Mouse (Mus musculus): ENCODE measurements around the gene Olfr71. TPM values are rescaled to one million over a fixed set of nuclear protein-coding genes. Genes with fewer than 3 reads are reported as not detected.
A peak's percentile ranks its signal among the peaks of the same experiment; 100 is the strongest.

Gene Olfr71
- polyA plus RNA-seq, 1 experiment from 2014 or later: not detected

- no peak overlapping the region for H3K27ac ChIP-seq (ENCODE audit: low read depth, low read length)
- H3K4me1 ChIP-seq (ENCODE audit: control insufficient read depth, insufficient read depth, low read length): no peaks in the 10 kb centered on the region
- 30% methylated on average over 1 of the region's 1 CpGs for WGBS
- no peak overlapping the region for H3K4me3 ChIP-seq (ENCODE audit: low read depth, low read length)
- no peak overlapping the region for H3K9ac ChIP-seq (ENCODE audit: low read length)
- DNase-seq (ENCODE audit: low spot score) (no peak), ATAC-seq (ENCODE audit: insufficient read depth, low FRiP score, low TSS enrichment) (no peak)
- H3K27me3 ChIP-seq (ENCODE audit: control insufficient read depth, insufficient read depth, low read length): no peaks in the 10 kb centered on the region
- H3K4me2 ChIP-seq (ENCODE audit: low read depth): no peak overlapping the region
- no peaks in the 10 kb centered on the region for H3K36me3 ChIP-seq (ENCODE audit: control insufficient read depth, insufficient read depth, low read length)
- no peaks in the 10 kb centered on the region for H3K9me3 ChIP-seq (ENCODE audit: control insufficient read depth, low read length)
Observed at GRCm38 (mm10) chr4:43724764-43725163, 14.7 kb upstream of the Olfr71 start.

GRCm38 (mm10) chr4:43722191-43722590 is 12.1 kb upstream of the Olfr71 start:
- 89% methylated on average over 4 of the region's 4 CpGs for WGBS
- Histone ChIP-seq H3K9ac (ENCODE audit: low read length) (no peak overlapping the region), H3K9me3 (ENCODE audit: control insufficient read depth, low read length) (no peaks in the 10 kb centered on the region), H3K27me3 (ENCODE audit: control insufficient read depth, insufficient read depth, low read length) (no peaks in the 10 kb centered on the region), H3K36me3 (ENCODE audit: control insufficient read depth, insufficient read depth, low read length) (no peaks in the 10 kb centered on the region), H3K4me1 (ENCODE audit: control insufficient read depth, insufficient read depth, low read length) (no peaks in the 10 kb centered on the region), H3K27ac (ENCODE audit: low read depth, low read length) (no peak overlapping the region), H3K4me2 (ENCODE audit: low read depth) (no peak overlapping the region), H3K4me3 (ENCODE audit: low read depth, low read length) (no peak overlapping the region)
- ATAC-seq (ENCODE audit: insufficient read depth, low FRiP score, low TSS enrichment) (no peak), DNase-seq (ENCODE audit: low spot score) (no peak)

DNA sequence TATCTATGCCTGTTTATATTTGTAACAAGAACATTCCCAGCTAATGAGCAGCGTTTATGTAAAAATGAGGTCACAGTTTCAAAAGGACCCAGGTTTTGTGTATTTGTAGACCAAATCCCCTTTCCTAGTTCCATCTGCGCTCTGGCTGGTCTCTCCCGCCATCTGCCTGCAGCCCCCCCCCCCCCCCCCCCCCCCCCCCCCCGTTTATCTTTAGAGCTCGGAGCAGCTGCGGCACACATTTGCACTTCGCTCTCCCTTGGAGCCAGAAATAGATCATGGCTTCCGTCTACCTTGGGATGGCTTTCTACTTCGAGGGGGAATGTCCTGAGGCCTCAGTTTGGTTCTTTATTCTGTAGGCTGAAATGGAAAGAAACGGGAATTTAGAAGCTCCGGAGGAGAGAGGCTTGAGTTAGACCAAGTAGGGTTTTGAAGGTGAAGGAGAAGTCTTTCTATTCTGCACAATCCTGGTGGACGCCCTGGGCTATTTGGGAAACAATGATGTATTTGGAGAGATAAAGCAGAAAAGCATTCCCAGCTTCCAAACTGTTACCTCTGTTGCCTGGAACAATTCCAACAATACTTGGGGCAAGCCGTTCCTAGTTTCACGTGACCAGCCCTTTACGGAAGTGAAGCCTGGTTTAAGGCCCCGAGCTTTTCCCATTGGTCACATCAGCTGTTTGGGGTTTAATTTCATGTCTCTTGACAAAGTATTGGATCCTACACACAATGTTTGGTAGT is 10.6 kb upstream of the Olfr71 start:
- Histone ChIP-seq H3K4me3 (ENCODE audit: low read depth, low read length) (no peak overlapping the region), H3K4me1 (ENCODE audit: control insufficient read depth, insufficient read depth, low read length) (no peaks in the 10 kb centered on the region), H3K27ac (ENCODE audit: low read depth, low read length) (no peak overlapping the region), H3K9ac (ENCODE audit: low read length) (no peak overlapping the region), H3K36me3 (ENCODE audit: control insufficient read depth, insufficient read depth, low read length) (no peaks in the 10 kb centered on the region), H3K4me2 (ENCODE audit: low read depth) (no peak overlapping the region), H3K27me3 (ENCODE audit: control insufficient read depth, insufficient read depth, low read length) (no peaks in the 10 kb centered on the region), H3K9me3 (ENCODE audit: control insufficient read depth, low read length) (no peaks in the 10 kb centered on the region)
- ATAC-seq (ENCODE audit: insufficient read depth, low FRiP score, low TSS enrichment) (no peak), DNase-seq (ENCODE audit: low spot score) (no peak)
- 67% methylated on average over 15 of the region's 16 CpGs for WGBS

GRCm38 (mm10) chr4:43713652-43714219 is 3.7 kb upstream of the Olfr71 start:
- 44% methylated on average over 7 of the region's 7 CpGs for WGBS
- Histone ChIP-seq H3K4me2 (ENCODE audit: low read depth) (no peak overlapping the region), H3K4me1 (ENCODE audit: control insufficient read depth, insufficient read depth, low read length) (no peaks in the 10 kb centered on the region), H3K9ac (ENCODE audit: low read length) (no peak overlapping the region), H3K27me3 (ENCODE audit: control insufficient read depth, insufficient read depth, low read length) (no peaks in the 10 kb centered on the region), H3K9me3 (ENCODE audit: control insufficient read depth, low read length) (no peaks in the 10 kb centered on the region), H3K36me3 (ENCODE audit: control insufficient read depth, insufficient read depth, low read length) (no peaks in the 10 kb centered on the region), H3K4me3 (ENCODE audit: low read depth, low read length) (no peak overlapping the region), H3K27ac (ENCODE audit: low read depth, low read length) (no peak overlapping the region)
- DNase-seq (ENCODE audit: low spot score) (no peak), ATAC-seq (ENCODE audit: insufficient read depth, low FRiP score, low TSS enrichment) (no peak)

GRCm38 (mm10) chr4:43711821-43712220 is 1.8 kb upstream of the Olfr71 start:
- 7% methylated on average over 2 of the region's 2 CpGs for WGBS
- no peak for ATAC-seq (ENCODE audit: insufficient read depth, low FRiP score, low TSS enrichment)

GRCm38 (mm10) chr4:43705991-43706390 is 4.1 kb downstream of the Olfr71 start:
- H3K4me1 ChIP-seq (ENCODE audit: control insufficient read depth, insufficient read depth, low read length): no peaks in the 10 kb centered on the region
- 84% methylated on average over 13 of the region's 13 CpGs for WGBS
- no peaks in the 10 kb centered on the region for H3K27me3 ChIP-seq (ENCODE audit: control insufficient read depth, insufficient read depth, low read length)
- ATAC-seq (ENCODE audit: insufficient read depth, low FRiP score, low TSS enrichment) (no peak), DNase-seq (ENCODE audit: low spot score) (no peak)
- H3K9ac ChIP-seq (ENCODE audit: low read length): no peak overlapping the region
- H3K9me3 ChIP-seq (ENCODE audit: control insufficient read depth, low read length): no peaks in the 10 kb centered on the region
- no peak overlapping the region for H3K4me2 ChIP-seq (ENCODE audit: low read depth)
- H3K36me3 ChIP-seq (ENCODE audit: control insufficient read depth, insufficient read depth, low read length): no peaks in the 10 kb centered on the region
- H3K4me3 ChIP-seq (ENCODE audit: low read depth, low read length): no peak overlapping the region
- H3K27ac ChIP-seq (ENCODE audit: low read depth, low read length): no peak overlapping the region

More at GRCm38 (mm10) chr4:43711821-43712220, 1.8 kb upstream of the Olfr71 start:
- no peaks in the 10 kb centered on the region for H3K9me3 ChIP-seq (ENCODE audit: control insufficient read depth, low read length)
- no peak overlapping the region for H3K27ac ChIP-seq (ENCODE audit: low read depth, low read length)
- peak; percentile 77 for DNase-seq (ENCODE audit: low spot score)
- no peak overlapping the region for H3K9ac ChIP-seq (ENCODE audit: low read length)
- H3K4me3 ChIP-seq (ENCODE audit: low read depth, low read length): no peak overlapping the region
- no peaks in the 10 kb centered on the region for H3K4me1 ChIP-seq (ENCODE audit: control insufficient read depth, insufficient read depth, low read length)
- no peaks in the 10 kb centered on the region for H3K27me3 ChIP-seq (ENCODE audit: control insufficient read depth, insufficient read depth, low read length)
- H3K4me2 ChIP-seq (ENCODE audit: low read depth): no peak overlapping the region
- H3K36me3 ChIP-seq (ENCODE audit: control insufficient read depth, insufficient read depth, low read length): no peaks in the 10 kb centered on the region

DNA sequence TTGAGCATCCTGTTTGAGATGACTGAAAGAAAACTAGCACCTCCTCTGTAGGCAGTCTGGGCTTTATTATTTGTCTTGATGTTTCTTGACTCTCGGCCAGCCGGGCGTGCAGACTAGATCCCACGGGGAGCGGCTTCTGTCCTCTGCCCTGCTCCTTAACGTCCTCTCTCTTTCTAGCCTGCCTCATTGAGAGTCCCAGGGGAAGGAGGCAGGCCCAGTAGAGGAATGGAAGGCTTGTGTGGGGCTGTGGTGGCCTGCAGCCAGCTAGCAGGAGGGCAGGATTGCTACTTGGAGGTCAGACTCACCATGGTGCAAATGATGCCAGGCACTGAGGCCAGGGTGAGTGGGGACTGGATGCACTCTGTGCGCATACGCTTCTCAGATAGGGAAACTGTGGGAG is 6.2 kb downstream of the Olfr71 start:
- Histone ChIP-seq H3K9ac (ENCODE audit: low read length) (no peak overlapping the region), H3K36me3 (ENCODE audit: control insufficient read depth, insufficient read depth, low read length) (no peaks in the 10 kb centered on the region), H3K27ac (ENCODE audit: low read depth, low read length) (no peak overlapping the region), H3K4me3 (ENCODE audit: low read depth, low read length) (no peak overlapping the region), H3K4me1 (ENCODE audit: control insufficient read depth, insufficient read depth, low read length) (no peaks in the 10 kb centered on the region), H3K4me2 (ENCODE audit: low read depth) (no peak overlapping the region), H3K9me3 (ENCODE audit: control insufficient read depth, low read length) (no peaks in the 10 kb centered on the region), H3K27me3 (ENCODE audit: control insufficient read depth, insufficient read depth, low read length) (no peaks in the 10 kb centered on the region)
- WGBS: 79% methylated on average over 8 of the region's 8 CpGs
- DNase-seq (ENCODE audit: low spot score) (no peak), ATAC-seq (ENCODE audit: insufficient read depth, low FRiP score, low TSS enrichment) (no peak)

GRCm38 (mm10) chr4:43703439-43703838 is 6.6 kb downstream of the Olfr71 start:
- Histone ChIP-seq H3K4me3 (ENCODE audit: low read depth, low read length) (no peak overlapping the region), H3K9ac (ENCODE audit: low read length) (no peak overlapping the region), H3K9me3 (ENCODE audit: control insufficient read depth, low read length) (no peaks in the 10 kb centered on the region), H3K27me3 (ENCODE audit: control insufficient read depth, insufficient read depth, low read length) (no peaks in the 10 kb centered on the region), H3K4me2 (ENCODE audit: low read depth) (no peak overlapping the region), H3K36me3 (ENCODE audit: control insufficient read depth, insufficient read depth, low read length) (no peaks in the 10 kb centered on the region), H3K4me1 (ENCODE audit: control insufficient read depth, insufficient read depth, low read length) (no peaks in the 10 kb centered on the region), H3K27ac (ENCODE audit: low read depth, low read length) (no peak overlapping the region)
- WGBS: 74% methylated on average over 6 of the region's 6 CpGs
- no peak for DNase-seq (ENCODE audit: low spot score)
- no peak for ATAC-seq (ENCODE audit: insufficient read depth, low FRiP score, low TSS enrichment)

DNA sequence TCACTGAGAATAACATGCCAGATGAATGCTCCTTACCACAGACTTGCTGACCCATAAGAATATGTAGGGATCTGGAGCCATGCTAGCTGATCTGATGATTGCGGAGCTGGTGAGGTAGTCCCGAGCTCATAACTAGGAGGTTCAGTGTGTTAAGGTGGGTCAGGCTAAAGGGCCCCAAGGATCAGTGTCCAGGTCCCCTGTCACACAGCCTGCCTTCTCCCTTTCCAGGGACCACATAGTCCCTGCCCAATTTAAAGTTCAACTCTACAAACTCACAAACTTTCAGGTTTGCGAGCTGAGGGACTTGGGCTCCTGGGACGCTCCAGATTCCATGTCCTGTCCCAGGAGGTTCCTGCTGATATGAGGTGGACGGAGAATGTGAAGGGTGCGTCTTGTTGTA is 9.3 kb downstream of the Olfr71 start, which contains the start of gene Olfr70:
TSS of gene Olfr70 (minus strand) at position 101 of the 400 bp plus-strand sequence.
- WGBS: 94% methylated on average over 6 of the region's 6 CpGs

More for the DNA sequence above, 9.3 kb downstream of the Olfr71 start, which contains the start of gene Olfr70:
- ATAC-seq (ENCODE audit: insufficient read depth, low FRiP score, low TSS enrichment) (no peak), DNase-seq (ENCODE audit: low spot score) (no peak)
- no peaks in the 10 kb centered on the region for H3K4me1 ChIP-seq (ENCODE audit: control insufficient read depth, insufficient read depth, low read length)
- H3K27ac ChIP-seq (ENCODE audit: low read depth, low read length): no peak within 1 kb of the TSS
- H3K36me3 ChIP-seq (ENCODE audit: control insufficient read depth, insufficient read depth, low read length): no peaks in the 10 kb centered on the region
- H3K9ac ChIP-seq (ENCODE audit: low read length): no peak within 1 kb of the TSS
- no peak within 1 kb of the TSS for H3K4me3 ChIP-seq (ENCODE audit: low read depth, low read length)
- no peak within 1 kb of the TSS for H3K4me2 ChIP-seq (ENCODE audit: low read depth)
- no peaks in the 10 kb centered on the region for H3K9me3 ChIP-seq (ENCODE audit: control insufficient read depth, low read length)
- no peaks in the 10 kb centered on the region for H3K27me3 ChIP-seq (ENCODE audit: control insufficient read depth, insufficient read depth, low read length)
